Mouse (Mus musculus) neural tube, embryonic 12.5 days (tissue): ENCODE measurements at regions not wholly inside any gene's neighbourhood (a gene's known extent, or its start where the extent isn't known, plus 50 kb on each side); places are given as distances from the start of the nearest gene placed in this dataset.

ENCODE experiments used
- ATAC-seq: fragments of 200-750 bp; cut with Nextera tagmentation; 2 replicates; pipeline ENCODE4 v1.8.0; 2017; ENCODE audit warnings: low read depth, mild to moderate bottlenecking, moderate TSS enrichment, moderate library complexity; ENCODE audit not compliant: low FRiP score
- H3K27ac ChIP-seq: fragments of 300-500 bp; sonication (generic); 2 replicates; pipeline ENCODE4 v1.5.1; 2016
- H3K27me3 ChIP-seq: fragments of 300-500 bp; sonication (generic); replicated peaks from 2 replicates; pipeline ENCODE4 v1.6.1; 2016; ENCODE audit warnings: mild to moderate bottlenecking
- H3K36me3 ChIP-seq: fragments of 300-500 bp; sonication (generic); 2 replicates; pipeline ENCODE4 v1.6.1; 2016; ENCODE audit warnings: mild to moderate bottlenecking
- H3K4me1 ChIP-seq: fragments of 300-500 bp; sonication (generic); 2 replicates; pipeline ENCODE4 v1.6.1; 2016
- H3K4me2 ChIP-seq: fragments of 300-500 bp; sonication (generic); replicated peaks from 2 replicates; pipeline ENCODE4 v1.6.1; 2016; ENCODE audit warnings: mild to moderate bottlenecking
- H3K4me3 ChIP-seq: fragments of 300-500 bp; sonication (generic); 2 replicates; pipeline ENCODE4 v1.5.1; 2016
- H3K9ac ChIP-seq: fragments of 300-500 bp; sonication (generic); 2 replicates; pipeline ENCODE4 v1.6.1; 2016; ENCODE audit warnings: mild to moderate bottlenecking
- H3K9me3 ChIP-seq: fragments of 300-500 bp; sonication (generic); 2 replicates; pipeline ENCODE4 v1.6.1; 2016; ENCODE audit warnings: mild to moderate bottlenecking
- WGBS: fragments of 180-500 bp; shearing (Covaris S2); methylation state at CpG from one replicate; pipeline ENCODE4 v1.1.7; 2016; 5-methylcytosine and 5-hydroxymethylcytosine counted together

DNA sequence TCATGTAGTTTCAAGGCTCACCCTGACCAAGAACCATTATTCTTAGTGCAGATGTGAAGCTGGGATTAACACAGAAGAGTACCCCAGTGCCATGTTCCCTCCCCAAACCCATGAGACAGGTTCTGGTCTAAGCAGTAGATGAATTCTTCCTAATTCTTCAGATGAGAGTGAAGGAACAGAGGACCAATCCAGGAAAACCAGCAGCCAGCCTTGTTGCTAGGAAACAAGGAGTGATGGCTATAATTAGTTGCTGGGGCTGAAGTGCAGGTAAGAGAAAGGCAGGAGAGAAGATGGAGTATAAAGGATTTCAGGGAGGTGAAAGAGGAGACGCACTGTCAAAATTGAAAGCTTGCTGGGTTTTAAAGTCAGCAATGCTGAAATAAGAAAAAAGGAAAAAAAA is 128.4 kb upstream of the Map1b start:
- Histone ChIP-seq H3K4me3 (no peak overlapping the region), H3K4me2 (no peak overlapping the region), H3K9ac (no peak overlapping the region), H3K36me3 (no peaks in the 10 kb centered on the region), H3K9me3 (no peaks in the 10 kb centered on the region), H3K27ac (no peak overlapping the region), H3K27me3 (no peaks in the 10 kb centered on the region), H3K4me1 (no peaks in the 10 kb centered on the region)
- 87% methylated on average over 1 of the region's 1 CpGs for WGBS
- ATAC-seq: no peak

DNA sequence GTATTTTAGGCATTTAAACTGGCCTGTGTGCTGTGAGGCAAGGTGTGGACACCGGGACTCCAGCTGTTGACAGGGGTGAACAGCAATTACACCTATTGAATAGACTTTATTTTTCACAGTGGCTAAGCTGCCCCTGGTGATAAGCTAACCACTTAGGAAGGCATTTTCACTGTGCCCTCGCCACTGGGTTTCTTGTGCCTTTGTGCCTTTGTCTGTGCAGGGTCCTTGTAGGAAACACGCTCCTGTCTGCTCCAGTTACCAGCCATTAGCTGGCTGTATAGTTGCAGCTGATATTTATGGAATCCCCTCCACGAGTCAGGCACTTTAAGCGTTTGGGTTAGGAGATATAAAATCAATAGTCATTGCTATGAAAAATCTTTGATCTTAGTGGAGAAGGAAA is 126.5 kb upstream of the Map1b start:
- ATAC-seq: no peak
- H3K27ac ChIP-seq: no peak overlapping the region

DNA sequence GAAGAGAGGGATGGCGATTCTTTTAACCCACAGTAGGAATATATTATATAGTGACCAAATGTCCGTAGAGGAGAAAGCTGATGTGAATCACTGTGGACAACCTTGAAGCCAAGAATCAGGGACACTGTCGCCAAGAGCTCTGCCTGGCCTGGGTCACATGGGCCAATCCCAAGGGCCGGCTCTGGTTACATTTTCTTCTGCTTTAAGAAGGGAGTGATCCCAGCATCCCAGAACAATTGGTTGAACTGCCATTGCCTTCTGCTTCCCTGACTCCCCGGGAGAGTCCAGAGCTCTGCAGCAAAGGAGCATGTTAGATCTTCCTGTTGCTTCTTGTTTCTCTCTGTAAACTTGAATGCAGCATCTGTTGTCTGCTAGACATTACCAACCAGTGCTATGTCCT is 126.0 kb upstream of the Map1b start:
- Histone ChIP-seq H3K4me2 (no peak overlapping the region), H3K36me3 (no peaks in the 10 kb centered on the region), H3K4me1 (no peaks in the 10 kb centered on the region), H3K4me3 (no peak overlapping the region), H3K27me3 (no peaks in the 10 kb centered on the region), H3K27ac (no peak overlapping the region), H3K9ac (no peak overlapping the region), H3K9me3 (no peaks in the 10 kb centered on the region)
- ATAC-seq: no peak
- WGBS: 59% methylated on average over 5 of the region's 5 CpGs

More for the DNA sequence above, 126.5 kb upstream of the Map1b start:
- Histone ChIP-seq H3K9ac (no peak overlapping the region), H3K9me3 (no peaks in the 10 kb centered on the region), H3K27me3 (no peaks in the 10 kb centered on the region), H3K36me3 (no peaks in the 10 kb centered on the region), H3K4me2 (no peak overlapping the region), H3K4me3 (no peak overlapping the region), H3K4me1 (no peaks in the 10 kb centered on the region)
- WGBS: 55% methylated on average over 5 of the region's 5 CpGs

DNA sequence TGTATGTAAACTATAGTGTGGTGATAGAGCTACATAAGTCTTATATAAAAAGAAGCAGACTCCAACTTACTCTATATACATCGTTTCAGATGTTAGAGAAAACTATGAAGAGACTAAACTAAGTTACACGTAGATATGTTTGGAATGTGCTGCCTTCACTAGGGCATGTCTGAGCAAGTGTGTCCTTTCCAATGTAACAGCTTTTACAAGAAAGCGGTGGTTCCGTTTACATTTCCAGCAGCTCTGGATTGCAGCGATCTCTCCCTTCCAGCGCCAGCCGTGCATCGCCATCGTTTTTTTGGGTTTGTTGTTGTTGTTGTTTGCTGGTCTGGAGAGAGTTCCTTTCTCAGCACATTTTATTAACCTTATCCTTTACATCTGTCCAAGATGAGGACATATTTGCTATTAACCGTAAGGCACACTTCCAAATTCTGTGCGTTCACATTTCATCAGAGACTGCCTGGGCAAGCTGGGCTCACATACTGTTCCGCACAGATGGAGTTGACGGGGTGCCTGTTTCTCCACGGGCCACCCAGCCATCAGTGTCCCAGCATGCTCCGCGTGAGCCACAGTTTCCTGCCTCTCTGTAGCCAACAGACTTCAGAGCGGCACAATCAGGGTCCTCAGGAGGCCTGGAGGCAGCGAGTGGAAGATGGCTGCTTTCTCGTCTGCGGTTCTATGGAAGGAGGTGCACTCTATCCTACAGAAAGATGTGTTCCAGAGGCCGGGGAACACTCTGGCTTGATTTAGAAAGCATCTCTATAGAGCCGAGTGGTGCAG is 125.2 kb upstream of the Map1b start:
- Histone ChIP-seq H3K27ac (no peak overlapping the region), H3K4me1 (no peaks in the 10 kb centered on the region), H3K4me2 (no peak overlapping the region), H3K9ac (no peak overlapping the region), H3K36me3 (no peaks in the 10 kb centered on the region), H3K27me3 (no peaks in the 10 kb centered on the region), H3K4me3 (no peak overlapping the region), H3K9me3 (no peaks in the 10 kb centered on the region)
- no peak for ATAC-seq
- WGBS: 82% methylated on average over 22 of the region's 22 CpGs

DNA sequence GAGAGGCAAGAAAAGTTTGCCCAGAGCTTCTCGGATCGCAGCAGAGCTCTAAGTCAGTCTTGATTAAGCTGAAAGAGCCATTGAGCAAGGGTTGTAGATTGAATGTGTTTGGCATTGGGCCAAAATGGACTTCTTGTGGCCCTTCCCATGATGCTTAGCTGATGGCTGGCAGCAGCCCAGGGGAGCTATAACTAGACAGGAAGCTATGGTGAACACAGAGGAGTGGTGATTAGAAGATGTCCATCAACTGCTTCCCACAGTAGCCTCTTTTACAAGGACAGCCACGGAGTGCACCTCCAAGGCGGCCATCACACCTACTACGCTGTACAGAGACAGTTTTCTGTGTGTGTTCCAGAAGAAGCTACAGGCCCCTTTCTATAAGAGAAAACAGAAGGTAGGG is 116.4 kb upstream of the Map1b start:
- Histone ChIP-seq H3K27me3 (no peaks in the 10 kb centered on the region), H3K36me3 (no peaks in the 10 kb centered on the region), H3K4me2 (no peak overlapping the region), H3K9ac (no peak overlapping the region), H3K4me3 (no peak overlapping the region), H3K27ac (no peak overlapping the region), H3K9me3 (no peaks in the 10 kb centered on the region), H3K4me1 (no peaks in the 10 kb centered on the region; the same call in 1 of the 2 replicates)
- no peak for ATAC-seq
- 86% methylated on average over 5 of the region's 5 CpGs for WGBS

DNA sequence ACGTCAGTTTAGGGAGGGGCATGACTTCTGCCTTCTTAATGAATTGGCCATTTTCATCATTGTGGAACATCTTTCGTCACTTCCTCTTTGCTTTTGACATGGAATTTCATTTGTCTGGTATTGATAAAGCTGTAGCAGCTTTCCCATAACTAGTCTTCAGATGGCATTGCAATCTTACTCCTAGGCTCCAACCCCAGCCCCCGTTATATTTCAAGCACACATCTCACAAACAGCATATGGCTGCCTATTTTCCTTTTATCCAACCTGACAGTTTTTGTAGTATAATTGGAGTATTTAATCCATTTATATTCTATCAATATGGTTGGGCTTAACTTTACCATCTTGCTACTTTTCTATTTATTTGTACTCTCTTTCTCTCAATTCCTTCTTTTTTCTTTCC is 114.5 kb upstream of the Map1b start:
- no peak for ATAC-seq

DNA sequence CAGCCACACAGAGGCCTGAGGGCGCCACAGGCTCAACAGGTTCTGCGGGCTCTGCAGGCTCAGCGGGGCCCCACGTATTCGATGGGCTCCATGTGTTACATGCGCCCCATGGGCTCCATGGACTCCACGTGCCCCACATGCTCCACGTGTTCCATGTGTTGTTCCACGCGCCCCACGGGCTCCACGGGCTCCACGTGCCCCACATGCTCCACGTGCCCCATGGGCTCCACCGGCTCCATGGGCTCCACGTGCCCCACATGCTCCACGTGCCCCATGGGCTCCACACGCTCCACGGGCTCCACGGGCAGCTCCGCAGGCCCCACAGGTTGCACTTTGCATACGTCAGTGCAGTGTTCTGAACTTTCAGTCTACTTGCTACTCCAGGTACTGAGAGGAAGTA is 114.0 kb upstream of the Map1b start:
- H3K36me3 ChIP-seq: no peaks in the 10 kb centered on the region
- H3K27ac ChIP-seq: no peak overlapping the region
- H3K9me3 ChIP-seq: no peaks in the 10 kb centered on the region
- H3K4me1 ChIP-seq: no peaks in the 10 kb centered on the region; the same call in 1 of the 2 replicates
- 96% methylated on average over 22 of the region's 22 CpGs for WGBS
- no peak overlapping the region for H3K9ac ChIP-seq
- no peaks in the 10 kb centered on the region for H3K27me3 ChIP-seq
- no peak overlapping the region for H3K4me3 ChIP-seq
- H3K4me2 ChIP-seq: no peak overlapping the region
- ATAC-seq: no peak

More for the DNA sequence above, 114.5 kb upstream of the Map1b start:
- no peaks in the 10 kb centered on the region for H3K9me3 ChIP-seq
- H3K27me3 ChIP-seq: no peaks in the 10 kb centered on the region
- no peaks in the 10 kb centered on the region; the same call in 1 of the 2 replicates for H3K4me1 ChIP-seq
- 90% methylated on average over 3 of the region's 3 CpGs for WGBS
- H3K9ac ChIP-seq: no peak overlapping the region
- no peak overlapping the region for H3K4me2 ChIP-seq
- H3K27ac ChIP-seq: no peak overlapping the region
- H3K4me3 ChIP-seq: no peak overlapping the region
- H3K36me3 ChIP-seq: no peaks in the 10 kb centered on the region

DNA sequence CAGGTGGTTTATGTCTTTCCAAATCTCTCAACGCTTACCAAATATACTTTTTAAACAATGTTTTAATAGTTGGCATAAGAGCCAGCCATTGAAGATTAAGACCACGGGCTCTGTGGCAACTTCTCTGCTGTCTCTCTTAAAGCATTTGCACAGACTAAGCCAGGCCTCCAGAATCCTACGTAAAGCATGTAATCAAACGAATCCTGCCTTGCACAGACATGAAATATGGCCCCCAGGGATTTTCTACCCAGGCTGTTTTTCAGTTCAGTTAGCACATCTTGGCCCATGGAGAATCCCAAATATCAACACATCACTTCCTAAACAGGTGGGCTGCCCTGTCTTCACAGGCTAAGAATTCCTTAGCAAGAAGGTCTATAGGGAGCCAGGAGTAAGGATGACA is 108.9 kb upstream of the Map1b start:
- H3K9me3 ChIP-seq: no peaks in the 10 kb centered on the region
- no peaks in the 10 kb centered on the region for H3K27me3 ChIP-seq
- no peak for ATAC-seq
- no peaks in the 10 kb centered on the region for H3K4me1 ChIP-seq
- 66% methylated on average over 4 of the region's 4 CpGs for WGBS
- H3K4me3 ChIP-seq: no peak overlapping the region
- no peak overlapping the region for H3K27ac ChIP-seq
- H3K9ac ChIP-seq: no peak overlapping the region
- no peak overlapping the region for H3K4me2 ChIP-seq
- no peaks in the 10 kb centered on the region for H3K36me3 ChIP-seq

DNA sequence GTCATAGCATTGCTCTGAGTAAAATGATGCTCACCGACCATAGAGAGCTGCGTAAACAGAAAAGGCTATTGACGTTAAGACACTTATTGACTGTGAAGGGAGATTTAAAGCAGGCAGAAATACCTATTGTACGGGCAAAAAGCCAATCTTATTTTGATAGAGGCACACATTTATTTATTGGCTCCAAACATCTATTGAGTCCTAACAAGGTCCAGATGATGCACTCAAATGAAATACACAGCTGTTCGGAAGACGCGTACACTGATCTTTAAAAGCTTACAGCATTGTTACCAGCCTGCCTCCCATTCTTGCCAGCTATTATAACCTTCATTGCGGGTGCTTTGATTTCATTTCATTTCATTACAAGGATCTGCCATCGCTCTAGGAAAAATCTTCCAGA is 102.0 kb upstream of the Map1b start:
- no peak overlapping the region for H3K9ac ChIP-seq
- H3K4me2 ChIP-seq: no peak overlapping the region
- no peak for ATAC-seq
- no peaks in the 10 kb centered on the region for H3K27me3 ChIP-seq
- H3K4me3 ChIP-seq: no peak overlapping the region
- H3K27ac ChIP-seq: no peak overlapping the region
- H3K4me1 ChIP-seq: peaks cover 5% of the 10 kb centered on the region
- 77% methylated on average over 9 of the region's 9 CpGs for WGBS
- H3K9me3 ChIP-seq: no peaks in the 10 kb centered on the region
- no peaks in the 10 kb centered on the region for H3K36me3 ChIP-seq

DNA sequence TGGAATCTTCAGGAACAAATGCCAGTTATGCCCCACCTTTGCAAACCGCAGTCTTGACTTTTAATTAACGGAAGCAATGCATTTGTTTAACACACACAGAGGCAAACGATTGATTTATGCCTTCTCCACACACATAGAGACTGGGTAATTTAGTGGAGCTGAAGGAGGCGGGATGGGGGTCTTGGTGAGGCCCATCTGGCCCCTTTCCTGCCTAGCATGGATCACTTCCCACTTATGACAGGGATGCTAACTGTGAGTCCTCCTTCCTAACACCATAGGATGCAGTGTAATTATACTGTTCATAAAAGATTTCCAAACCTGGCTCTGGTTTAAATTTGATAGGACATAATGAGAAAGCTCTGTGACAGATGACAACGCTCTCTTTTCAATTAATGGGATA is 101.1 kb upstream of the Map1b start:
- WGBS: 45% methylated on average over 5 of the region's 5 CpGs
- Histone ChIP-seq H3K27ac (no peak overlapping the region), H3K4me3 (no peak overlapping the region), H3K27me3 (no peaks in the 10 kb centered on the region), H3K4me1 (peaks cover 5% of the 10 kb centered on the region), H3K36me3 (no peaks in the 10 kb centered on the region), H3K4me2 (no peak overlapping the region), H3K9ac (no peak overlapping the region), H3K9me3 (no peaks in the 10 kb centered on the region)
- peak; percentile 37; the same call in 1 of the 2 replicates for ATAC-seq

DNA sequence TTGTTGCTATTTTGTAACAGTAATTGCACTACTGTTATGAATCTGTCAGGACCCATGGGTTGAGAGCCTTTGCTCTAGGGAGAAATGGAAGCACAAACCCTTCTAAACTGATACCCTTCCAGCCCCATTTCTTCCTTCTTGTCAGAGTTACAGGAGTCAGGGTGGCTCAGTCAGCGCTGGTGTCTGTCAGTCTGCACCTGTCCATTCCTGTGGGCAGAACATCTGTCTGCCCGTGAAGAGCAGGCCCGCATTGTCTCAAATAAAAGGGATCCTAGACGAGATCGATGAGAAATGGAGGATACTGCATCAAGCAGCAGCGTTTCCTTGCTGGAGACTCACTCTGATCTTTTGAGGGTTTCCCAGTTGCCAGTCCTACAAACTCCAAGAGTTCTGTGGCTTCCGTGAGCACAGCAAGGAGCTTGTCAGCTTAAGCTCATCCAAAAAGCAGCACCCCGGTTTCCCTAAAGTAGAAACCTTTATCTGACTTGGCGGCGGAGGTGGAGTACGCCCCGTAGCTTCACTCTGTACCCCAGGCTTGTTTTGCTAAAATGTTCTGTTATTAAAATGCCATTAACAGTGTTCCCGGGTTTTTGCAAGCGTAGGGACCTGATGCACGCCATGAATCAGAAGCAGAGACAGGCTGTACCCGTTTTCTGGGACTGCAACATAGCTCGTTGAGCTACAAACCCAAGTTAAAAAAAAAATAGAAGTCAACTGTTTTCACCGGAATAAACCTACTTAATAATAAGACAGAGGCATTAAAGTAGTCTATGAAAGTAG is 95.6 kb upstream of the Map1b start:
- no peak overlapping the region for H3K4me2 ChIP-seq
- no peak overlapping the region for H3K4me3 ChIP-seq
- H3K9me3 ChIP-seq: no peaks in the 10 kb centered on the region
- H3K27ac ChIP-seq: no peak overlapping the region
- 82% methylated on average over 18 of the region's 18 CpGs for WGBS
- no peak for ATAC-seq
- H3K27me3 ChIP-seq: no peaks in the 10 kb centered on the region
- H3K36me3 ChIP-seq: no peaks in the 10 kb centered on the region
- no peak overlapping the region for H3K9ac ChIP-seq
- peaks cover 22% of the 10 kb centered on the region for H3K4me1 ChIP-seq

DNA sequence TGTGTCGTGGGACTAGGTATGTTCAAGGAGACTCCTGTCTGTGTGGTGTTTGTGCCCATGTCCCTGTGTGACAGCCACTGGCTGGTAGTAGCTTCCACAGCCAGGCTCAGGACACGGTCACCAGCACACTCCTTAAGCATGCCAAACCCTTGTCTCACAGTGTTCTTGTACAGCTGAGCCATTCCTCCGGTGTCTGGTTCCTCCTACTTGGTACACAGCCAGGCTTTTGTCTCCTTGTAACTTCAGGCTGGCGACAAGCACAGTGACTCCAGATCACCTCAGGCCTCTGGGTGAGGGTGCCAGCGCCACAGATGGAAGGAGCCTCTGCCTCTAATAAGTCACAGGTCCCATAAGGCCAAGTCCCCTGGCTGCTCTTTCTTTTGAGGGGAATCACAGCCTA is 94.2 kb upstream of the Map1b start:
- H3K4me3 ChIP-seq: no peak overlapping the region
- peaks cover 22% of the 10 kb centered on the region for H3K4me1 ChIP-seq
- H3K27me3 ChIP-seq: no peaks in the 10 kb centered on the region
- no peak overlapping the region for H3K27ac ChIP-seq
- H3K9me3 ChIP-seq: no peaks in the 10 kb centered on the region
- ATAC-seq: no peak
- H3K4me2 ChIP-seq: no peak overlapping the region
- no peaks in the 10 kb centered on the region for H3K36me3 ChIP-seq
- no peak overlapping the region for H3K9ac ChIP-seq
- 77% methylated on average over 5 of the region's 5 CpGs for WGBS
